Mouse (Mus musculus) embryonic facial prominence, embryonic 14.5 days (tissue): ENCODE data around the gene Lalba. TPM values are rescaled to one million over a fixed set of nuclear protein-coding genes. Genes with fewer than 3 reads are reported as not detected.

Source experiments
- ATAC-seq: fragments of 200-750 bp; cut with Nextera tagmentation; 2 replicates; pipeline ENCODE4 v1.8.0; 2017; ENCODE audit warnings: low read depth, moderate number of reproducible peaks, moderate TSS enrichment
- DNase-seq: peaks from one replicate; pipeline ENCODE4 v3.0.0-alpha.2; 2015; ENCODE audit warnings: low spot score
- H3K27ac ChIP-seq: fragments of 300-500 bp; sonication (generic); replicated peaks from 2 replicates; pipeline ENCODE4 v1.5.1; 2014; ENCODE audit warnings: low read depth, mild to moderate bottlenecking, low read length, moderate library complexity
- H3K27me3 ChIP-seq: fragments of 300-500 bp; sonication (generic); replicated peaks from 2 replicates; pipeline ENCODE4 v1.6.1; 2014; ENCODE audit warnings: low read length; ENCODE audit not compliant: control insufficient read depth, insufficient read depth
- H3K36me3 ChIP-seq: fragments of 300-500 bp; sonication (generic); 2 replicates; pipeline ENCODE4 v1.6.1; 2014; ENCODE audit warnings: low read length, mixed read lengths; ENCODE audit not compliant: control insufficient read depth, insufficient read depth
- H3K4me1 ChIP-seq: fragments of 300-500 bp; sonication (generic); 2 replicates; pipeline ENCODE4 v1.6.1; 2014; ENCODE audit warnings: antibody characterized with exemption, low read length; ENCODE audit not compliant: control insufficient read depth, insufficient read depth
- H3K4me2 ChIP-seq: fragments of 300-500 bp; sonication (generic); 2 replicates; pipeline ENCODE4 v1.6.1; 2014; ENCODE audit warnings: low read depth, mild to moderate bottlenecking, low read length, moderate library complexity, mixed read lengths
- H3K4me3 ChIP-seq: fragments of 300-500 bp; sonication (generic); 2 replicates; pipeline ENCODE4 v1.5.1; 2014; ENCODE audit warnings: low read depth, mild to moderate bottlenecking, low read length
- H3K9ac ChIP-seq: fragments of 300-500 bp; sonication (generic); 2 replicates; pipeline ENCODE4 v1.6.1; 2014; ENCODE audit warnings: low read depth, mild to moderate bottlenecking, low read length, moderate library complexity, mixed read lengths
- H3K9me3 ChIP-seq: fragments of 300-500 bp; sonication (generic); 2 replicates; pipeline ENCODE4 v1.6.1; 2016; ENCODE audit warnings: low read length; ENCODE audit not compliant: control insufficient read depth
- WGBS: fragments of 180-500 bp; shearing (Covaris S2); extraction: QIAGEN DNeasy Blood & Tissue Kit; methylation state at CpG from one replicate; pipeline ENCODE4 v1.1.7; 2014; 5-methylcytosine and 5-hydroxymethylcytosine counted together
- polyA plus RNA-seq: library from polyadenylated mRNA; unstranded; fragments of >200 nt; fragmentation: Nextera tagmentation; extraction: Ambion mirVana; gene quantifications from 2 replicates; pipeline ENCODE4 v1.2.1, GENCODE M21; 2014

Gene Lalba
- polyA plus RNA-seq, 1 experiment from 2014 or later: not detected

DNA sequence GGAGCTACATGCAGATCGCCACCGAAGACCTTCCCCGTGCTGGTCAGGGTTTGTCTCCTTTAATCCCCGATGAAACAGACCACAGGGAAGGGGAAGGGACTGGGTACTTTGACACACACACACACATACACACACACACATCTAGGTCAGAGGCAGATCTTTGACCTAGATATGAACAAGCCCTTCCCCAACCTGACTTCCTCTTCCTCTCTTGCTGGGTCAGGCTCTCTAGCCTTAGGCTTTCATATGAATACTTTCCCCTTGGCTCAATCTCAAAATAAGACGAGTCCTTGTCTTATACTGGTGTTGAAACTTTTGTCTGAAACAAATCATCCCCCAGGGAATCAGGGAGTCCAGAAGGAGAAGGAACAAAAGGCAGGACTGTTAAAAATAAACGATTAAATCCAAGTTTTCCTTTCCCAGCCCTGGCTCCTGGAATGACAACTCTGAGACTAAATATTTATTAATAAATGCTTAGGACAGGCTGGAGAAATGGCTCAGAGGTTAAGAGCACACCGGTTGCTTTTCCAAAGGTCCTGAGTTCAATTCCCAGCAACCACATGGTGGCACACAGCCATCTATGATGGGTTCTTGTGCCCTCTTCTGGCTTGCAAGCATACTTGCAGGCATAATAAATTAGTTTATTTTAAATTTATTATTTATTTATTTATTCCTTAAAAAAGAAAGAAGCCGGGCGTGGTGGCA, 23.9 kb upstream of the Lalba start:
- DNase-seq (no peak), ATAC-seq (no peak)
- no peak overlapping the region for H3K4me2 ChIP-seq
- H3K27me3 ChIP-seq: no peaks in the 10 kb centered on the region
- H3K4me3 ChIP-seq: no peak overlapping the region
- H3K9me3 ChIP-seq: no peaks in the 10 kb centered on the region
- WGBS: 74% methylated on average over 9 of the region's 9 CpGs
- H3K36me3 ChIP-seq: no peaks in the 10 kb centered on the region
- peaks cover 7% of the 10 kb centered on the region; the same call in 1 of the 2 replicates for H3K4me1 ChIP-seq
- H3K9ac ChIP-seq: no peak overlapping the region
- H3K27ac ChIP-seq: no peak overlapping the region

DNA sequence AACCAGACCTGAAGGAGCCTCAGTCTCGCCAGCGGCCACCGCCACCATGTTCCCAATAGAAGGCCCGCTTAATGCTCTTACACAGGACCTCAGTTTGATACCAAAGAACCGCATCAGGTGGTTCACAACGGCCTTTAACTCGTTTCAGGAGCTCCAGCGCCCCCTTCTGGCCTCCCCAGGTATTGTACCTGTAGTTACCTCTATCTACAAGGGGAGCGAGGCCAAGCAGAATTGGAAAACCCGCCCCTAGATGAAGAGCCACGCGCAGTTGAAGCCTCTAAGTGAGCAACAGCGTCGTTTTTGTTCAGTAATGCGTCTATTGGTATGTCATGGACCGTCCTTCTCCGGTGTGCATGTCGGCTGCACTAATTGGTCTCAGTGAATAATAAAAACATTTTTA, 22.0 kb upstream of the Lalba start:
- WGBS: 14% methylated on average over 18 of the region's 18 CpGs
- Histone ChIP-seq H3K27me3 (no peaks in the 10 kb centered on the region), H3K9ac (no peak overlapping the region), H3K27ac (no peak overlapping the region), H3K4me3 (no peak overlapping the region), H3K4me1 (no peaks in the 10 kb centered on the region), H3K9me3 (no peaks in the 10 kb centered on the region), H3K4me2 (no peak overlapping the region), H3K36me3 (no peaks in the 10 kb centered on the region)
- DNase-seq (peak; percentile 63), ATAC-seq (no peak)

DNA sequence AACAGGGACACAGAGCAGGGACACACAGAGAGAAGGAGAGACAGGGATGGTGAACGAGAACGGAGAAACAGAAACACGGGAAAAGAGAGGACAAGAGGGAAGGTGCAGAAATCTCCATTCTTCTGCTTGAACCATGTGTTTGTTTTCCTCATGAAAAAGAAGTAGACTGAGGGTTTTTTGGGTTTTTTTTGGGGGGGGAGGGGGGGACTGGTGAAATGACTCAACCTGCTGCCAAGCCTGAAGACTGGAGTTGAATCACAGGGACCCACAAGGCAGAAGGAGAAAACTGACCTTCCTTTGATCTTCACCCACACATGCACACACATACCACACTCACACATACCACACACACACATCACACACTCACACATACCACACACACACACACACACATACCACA, 20.8 kb upstream of the Lalba start:
- ATAC-seq (no peak), DNase-seq (no peak)
- Histone ChIP-seq H3K4me3 (no peak overlapping the region), H3K27ac (no peak overlapping the region), H3K9me3 (no peaks in the 10 kb centered on the region), H3K9ac (no peak overlapping the region), H3K4me1 (no peaks in the 10 kb centered on the region), H3K27me3 (no peaks in the 10 kb centered on the region), H3K36me3 (no peaks in the 10 kb centered on the region), H3K4me2 (no peak overlapping the region)
- 87% methylated on average over 3 of the region's 3 CpGs for WGBS

DNA sequence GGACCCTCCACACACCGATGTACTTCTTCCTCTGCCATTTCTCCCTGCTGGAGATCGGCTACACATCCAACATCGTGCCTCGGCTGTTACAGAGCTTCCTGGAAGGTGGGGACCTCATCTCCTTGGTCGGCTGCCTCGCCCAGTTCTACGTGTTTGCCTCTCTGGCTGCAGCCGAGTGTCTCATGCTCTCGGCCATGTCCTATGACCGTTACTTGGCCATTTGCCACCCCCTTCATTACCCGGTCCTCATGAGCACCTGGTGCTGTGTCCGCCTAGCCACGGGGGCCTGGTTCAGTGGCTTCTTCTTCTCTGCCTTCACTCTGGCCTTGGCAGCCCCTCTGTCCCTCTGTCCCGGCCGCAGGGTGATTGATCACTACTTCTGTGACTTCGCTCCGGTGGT, 15.1 kb upstream of the Lalba start:
- H3K27ac ChIP-seq: no peak overlapping the region
- H3K27me3 ChIP-seq: no peaks in the 10 kb centered on the region
- ATAC-seq (no peak), DNase-seq (no peak)
- H3K9me3 ChIP-seq: no peaks in the 10 kb centered on the region
- no peak overlapping the region for H3K4me2 ChIP-seq
- no peak overlapping the region for H3K4me3 ChIP-seq
- 90% methylated on average over 17 of the region's 17 CpGs for WGBS
- no peaks in the 10 kb centered on the region for H3K36me3 ChIP-seq
- no peaks in the 10 kb centered on the region for H3K4me1 ChIP-seq
- no peak overlapping the region for H3K9ac ChIP-seq

DNA sequence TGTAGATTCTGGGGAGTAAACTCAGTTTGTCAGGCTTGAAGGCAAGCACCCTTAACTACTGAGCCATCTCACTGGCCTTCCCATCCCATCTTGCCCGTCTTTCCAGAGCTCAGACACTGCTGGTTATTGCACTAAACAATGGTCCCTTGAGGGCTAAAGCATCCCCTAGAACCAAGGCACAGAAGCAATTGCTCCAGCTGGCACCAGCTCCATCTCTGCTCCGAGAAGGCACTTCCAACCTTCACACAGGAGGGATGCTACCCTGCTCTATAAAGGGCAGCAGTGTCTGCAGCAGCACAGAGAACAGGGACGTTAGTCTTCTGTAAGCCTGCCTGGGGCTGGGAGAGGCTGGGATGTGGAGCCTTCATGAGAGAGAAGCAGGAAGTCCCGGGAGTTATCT, 9.6 kb upstream of the Lalba start, which contains the start of gene Olfr279:
Gene Olfr279, plus strand, starts transcription at position 301 of the 400 bp plus-strand sequence.
- Histone ChIP-seq H3K36me3 (no peaks in the 10 kb centered on the region), H3K9ac (no peak within 1 kb of the TSS), H3K4me3 (no peak within 1 kb of the TSS), H3K4me2 (no peak within 1 kb of the TSS), H3K4me1 (no peaks in the 10 kb centered on the region), H3K27me3 (no peaks in the 10 kb centered on the region), H3K27ac (no peak within 1 kb of the TSS), H3K9me3 (no peaks in the 10 kb centered on the region)
- 31% methylated on average over 4 of the region's 4 CpGs for WGBS
- ATAC-seq: no peak
- no peak for DNase-seq

DNA sequence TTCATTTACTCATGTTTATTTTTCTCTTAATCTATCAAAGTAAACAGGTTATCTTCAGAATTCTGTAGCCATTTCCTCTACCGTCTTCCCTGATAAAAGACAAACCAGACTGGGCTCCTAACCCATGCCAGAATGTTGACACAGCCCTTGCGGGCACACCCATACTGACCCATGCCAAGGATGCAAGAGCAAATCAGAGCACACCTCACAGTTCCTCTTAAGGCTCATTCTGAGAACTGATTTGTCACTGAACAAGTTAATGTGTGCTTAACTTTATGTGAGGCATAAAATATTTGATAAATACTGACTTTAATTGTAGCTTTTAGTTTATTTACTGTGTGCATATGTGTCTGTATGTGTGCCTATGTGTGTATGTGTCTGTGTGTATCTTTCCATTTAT, 8.8 kb upstream of the Lalba start:
- no peaks in the 10 kb centered on the region for H3K36me3 ChIP-seq
- no peaks in the 10 kb centered on the region for H3K9me3 ChIP-seq
- H3K27me3 ChIP-seq: no peaks in the 10 kb centered on the region
- ATAC-seq (no peak), DNase-seq (no peak)
- 79% methylated on average over 2 of the region's 2 CpGs for WGBS
- H3K9ac ChIP-seq: no peak overlapping the region
- no peak overlapping the region for H3K4me2 ChIP-seq
- H3K4me3 ChIP-seq: no peak overlapping the region
- no peak overlapping the region for H3K27ac ChIP-seq
- H3K4me1 ChIP-seq: no peaks in the 10 kb centered on the region

DNA sequence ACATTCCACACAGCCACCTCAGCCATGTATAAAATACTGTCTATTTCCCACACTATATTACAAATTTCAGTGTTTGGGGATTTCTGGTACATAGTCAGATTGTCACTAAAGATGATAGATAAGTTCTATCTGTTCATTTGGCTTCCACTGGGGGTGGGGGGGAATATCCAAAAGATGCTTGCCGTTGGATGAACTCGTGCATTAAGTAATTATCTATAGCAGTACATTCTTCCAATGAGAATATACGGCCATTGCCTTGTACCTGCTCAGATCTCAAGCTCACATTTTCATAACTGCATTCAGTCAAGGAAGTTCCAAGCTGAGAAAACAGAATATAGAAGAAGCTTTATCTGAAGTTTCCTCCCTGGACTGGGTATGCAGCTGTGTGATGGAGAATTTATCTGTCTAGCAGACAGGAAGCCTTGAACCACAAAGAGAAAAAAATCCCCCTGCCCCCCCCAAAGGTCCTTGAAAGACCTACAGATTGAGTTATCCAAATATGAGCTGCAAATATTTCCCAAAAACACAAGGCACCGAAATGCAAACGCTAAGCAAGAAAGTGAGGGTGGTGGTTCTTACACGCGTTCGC, 4.0 kb upstream of the Lalba start:
- Histone ChIP-seq H3K36me3 (no peaks in the 10 kb centered on the region), H3K9me3 (no peaks in the 10 kb centered on the region), H3K4me3 (no peak overlapping the region), H3K27ac (no peak overlapping the region), H3K27me3 (no peaks in the 10 kb centered on the region), H3K9ac (no peak overlapping the region), H3K4me2 (no peak overlapping the region), H3K4me1 (no peaks in the 10 kb centered on the region)
- ATAC-seq (no peak), DNase-seq (no peak)
- 93% methylated on average over 8 of the region's 8 CpGs for WGBS

DNA sequence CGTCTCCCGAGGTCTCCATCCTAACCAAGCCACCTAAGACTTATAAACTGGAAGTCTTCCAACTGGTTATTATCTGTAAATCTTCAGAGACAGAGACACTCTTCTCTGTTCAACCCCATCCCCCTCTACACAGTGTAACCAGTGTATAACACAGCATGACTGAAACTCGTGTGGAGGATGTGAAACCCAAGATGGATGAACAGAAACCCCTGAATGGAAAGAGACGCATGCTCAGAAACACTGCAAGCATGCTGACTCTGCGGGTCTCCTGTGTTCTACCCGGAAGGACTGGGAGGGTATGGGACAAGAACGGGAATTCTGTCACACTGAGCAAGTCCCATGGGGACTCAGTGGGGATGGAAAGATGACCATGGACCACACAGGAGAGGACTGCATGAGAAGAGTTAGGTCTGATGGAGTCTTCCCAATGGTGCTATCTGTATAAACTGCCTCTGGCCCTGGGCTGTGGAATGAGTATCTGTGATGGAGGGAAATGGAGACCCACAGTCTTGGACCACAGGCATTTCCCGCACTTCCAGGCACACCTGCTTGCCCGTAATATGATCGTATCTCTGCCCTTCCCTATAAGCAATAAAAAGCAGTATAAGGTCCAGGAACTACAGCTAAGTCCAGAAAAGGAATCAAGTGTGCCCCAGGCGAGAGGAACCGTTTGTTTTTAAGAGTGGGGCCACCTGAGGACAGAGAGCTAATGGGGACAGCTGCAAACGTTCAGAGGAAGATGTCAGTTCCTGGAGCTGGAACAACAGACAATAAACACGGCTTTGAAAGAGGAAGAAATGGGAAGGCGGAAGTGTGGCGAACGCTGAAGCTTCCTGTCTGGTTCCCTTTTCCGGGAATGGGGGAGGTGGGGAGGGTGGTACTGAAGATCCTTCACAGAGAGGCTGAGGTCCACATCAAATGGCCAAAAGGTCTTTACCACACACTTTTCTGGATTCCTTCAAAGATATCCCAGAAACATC, 1.7 kb upstream of the Lalba start:
- Histone ChIP-seq H3K4me2 (no peak overlapping the region), H3K27me3 (no peaks in the 10 kb centered on the region), H3K4me3 (no peak overlapping the region), H3K9ac (no peak overlapping the region), H3K9me3 (no peaks in the 10 kb centered on the region), H3K27ac (no peak overlapping the region), H3K36me3 (no peaks in the 10 kb centered on the region), H3K4me1 (no peaks in the 10 kb centered on the region)
- WGBS: 55% methylated on average over 18 of the region's 18 CpGs
- DNase-seq (peak; percentile 20), ATAC-seq (no peak)
